Comparison of ENCODE assay signal across 14 mouse cellular contexts in the genomic region with DNA sequence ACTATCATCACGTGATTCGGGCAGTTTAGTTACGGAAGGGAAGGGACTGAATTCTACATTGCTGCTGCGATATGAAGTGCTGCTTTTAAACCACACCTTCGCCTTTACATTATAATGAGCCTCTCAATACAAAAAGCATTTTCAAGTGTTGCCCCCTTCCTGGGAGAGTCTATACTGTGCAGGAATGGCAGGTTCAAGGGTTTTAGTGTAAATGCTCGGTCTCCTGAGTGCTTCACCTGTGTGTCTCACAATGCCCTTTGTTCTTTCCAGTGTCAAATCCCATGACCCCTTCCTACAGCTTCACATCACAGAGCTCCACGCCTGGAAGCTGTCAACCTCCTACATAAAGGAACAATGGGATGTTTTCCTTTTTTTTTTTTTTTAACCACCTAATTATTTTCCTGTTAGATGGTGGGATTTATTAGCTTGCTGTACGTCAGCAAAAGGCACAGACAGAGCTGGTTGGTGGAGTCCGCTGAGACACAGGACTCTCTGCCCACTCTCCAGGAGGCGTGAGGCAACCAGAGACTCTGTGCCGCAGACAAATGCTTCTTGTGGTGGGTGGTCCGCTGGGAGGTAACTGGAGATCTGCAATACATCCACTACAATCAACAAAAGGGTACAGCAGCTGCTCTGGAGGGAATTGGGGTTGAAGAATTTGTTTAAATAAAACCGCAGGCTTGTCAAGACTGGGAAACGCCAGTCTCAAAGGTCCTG.
DNase-seq lines count a peak whose midpoint lies in the region; ATAC-seq lines count a peak whose summit lies in the region.
"Had no signal": no experiment of that assay in that cellular context is flagged by ENCODE, and none has a peak within 500 bp of the region (broad histone marks: within the 10 kb centered on the region; RNA-seq: fewer than 3 reads in every experiment).

No protein-coding gene starts in this region.

- peak; percentile 48; the same call in 1 of the 2 replicates for ATAC-seq in forebrain, embryonic 13.5 days
- no peak for ATAC-seq in forebrain, embryonic 12.5 days (ENCODE audit: low FRiP score)
- ATAC-seq in midbrain, embryonic 15.5 days (replicated peaks) = peak; percentile 56
- no peak for ATAC-seq in midbrain, embryonic 11.5 days (ENCODE audit: low FRiP score)
- no peak for ATAC-seq in hindbrain, embryonic 14.5 days (ENCODE audit: low FRiP score)
- ATAC-seq: intestine, embryonic 16.5 days had no signal

- no peak for DNase-seq in midbrain, embryonic 11.5 days (ENCODE audit: low spot score, missing footprints)
- no peak for DNase-seq in hindbrain, embryonic 14.5 days (ENCODE audit: low spot score)
- peak; percentile 87 for DNase-seq in retina, postnatal 1 day
- DNase-seq in heart, embryonic 10.5 days (ENCODE audit: low spot score) = no peak
- DNase-seq in cerebellum, adult 8-10 months = no peak
- DNase-seq: adrenal gland, postnatal 36 days; thymus, postnatal 25 days had no signal

- H3K9me3 ChIP-seq in forebrain, embryonic 13.5 days (replicated peaks) = no peaks in the 10 kb centered on the region
- no peaks in the 10 kb centered on the region for H3K9me3 ChIP-seq in forebrain, embryonic 12.5 days
- no peaks in the 10 kb centered on the region for H3K9me3 ChIP-seq in midbrain, embryonic 15.5 days
- H3K9me3 ChIP-seq in midbrain, embryonic 11.5 days (ENCODE audit: control insufficient read depth, low read length) = no peaks in the 10 kb centered on the region
- H3K9me3 ChIP-seq in hindbrain, embryonic 14.5 days (ENCODE audit: control insufficient read depth, low read length) = no peaks in the 10 kb centered on the region
- H3K9me3 ChIP-seq in heart, embryonic 10.5 days = no peaks in the 10 kb centered on the region
- H3K9me3 ChIP-seq: limb, embryonic 13.5 days; lung, embryonic 15.5 days; stomach, embryonic 15.5 days had no signal

- WGBS in forebrain, embryonic 13.5 days = 39% methylated on average over 14 of the region's 14 CpGs
- 33% methylated on average over 14 of the region's 14 CpGs for WGBS in forebrain, embryonic 12.5 days
- WGBS in midbrain, embryonic 15.5 days = 38% methylated on average over 14 of the region's 14 CpGs
- WGBS in midbrain, embryonic 11.5 days = 55% methylated on average over 14 of the region's 14 CpGs
- WGBS in hindbrain, embryonic 14.5 days = 32% methylated on average over 14 of the region's 14 CpGs
- 54% methylated on average over 14 of the region's 14 CpGs for WGBS in heart, embryonic 10.5 days

- H3K9ac ChIP-seq in forebrain, embryonic 13.5 days = no peak overlapping the region
- no peak overlapping the region for H3K9ac ChIP-seq in forebrain, embryonic 12.5 days
- no peak overlapping the region for H3K9ac ChIP-seq in midbrain, embryonic 15.5 days
- H3K9ac ChIP-seq in midbrain, embryonic 11.5 days (ENCODE audit: low read length) = no peak overlapping the region
- H3K9ac ChIP-seq in hindbrain, embryonic 14.5 days = no peak overlapping the region
- H3K9ac ChIP-seq: limb, embryonic 13.5 days; lung, embryonic 15.5 days; stomach, embryonic 15.5 days had no signal

- no peaks in the 10 kb centered on the region for H3K27me3 ChIP-seq in forebrain, embryonic 13.5 days
- peaks cover 10% of the 10 kb centered on the region for H3K27me3 ChIP-seq in forebrain, embryonic 12.5 days
- H3K27me3 ChIP-seq in midbrain, embryonic 15.5 days (replicated peaks) = peaks cover 3% of the 10 kb centered on the region; the same call in 1 of the 2 replicates
- H3K27me3 ChIP-seq in midbrain, embryonic 11.5 days (ENCODE audit: control insufficient read depth, insufficient read depth, low read length) = no peaks in the 10 kb centered on the region; the same call in 1 of the 2 replicates
- peaks cover 17% of the 10 kb centered on the region for H3K27me3 ChIP-seq in hindbrain, embryonic 14.5 days (ENCODE audit: control insufficient read depth, insufficient read depth, low read length)
- H3K27me3 ChIP-seq in heart, embryonic 10.5 days (ENCODE audit: insufficient read depth, poor library complexity, severe bottlenecking) = no peaks in the 10 kb centered on the region
- H3K27me3 ChIP-seq: limb, embryonic 13.5 days; lung, embryonic 15.5 days; stomach, embryonic 15.5 days had no signal

- no peak overlapping the region for H3K27ac ChIP-seq in forebrain, embryonic 13.5 days
- no peak overlapping the region for H3K27ac ChIP-seq in forebrain, embryonic 12.5 days
- H3K27ac ChIP-seq in midbrain, embryonic 15.5 days = no peak overlapping the region
- no peak overlapping the region for H3K27ac ChIP-seq in midbrain, embryonic 11.5 days (ENCODE audit: low read depth, low read length)
- H3K27ac ChIP-seq in hindbrain, embryonic 14.5 days = no peak overlapping the region
- H3K27ac ChIP-seq in heart, embryonic 10.5 days = no peak overlapping the region
- H3K27ac ChIP-seq: limb, embryonic 13.5 days; lung, embryonic 15.5 days; stomach, embryonic 15.5 days had no signal

- H3K4me2 ChIP-seq in forebrain, embryonic 13.5 days = no peak overlapping the region; the same call in 1 of the 2 replicates
- no peak overlapping the region for H3K4me2 ChIP-seq in forebrain, embryonic 12.5 days
- 0 out of 2 replicates have a peak overlapping the region, but pooled peaks have one; percentile 3 for H3K4me2 ChIP-seq in midbrain, embryonic 15.5 days
- H3K4me2 ChIP-seq in midbrain, embryonic 11.5 days = no peak overlapping the region
- H3K4me2 ChIP-seq in hindbrain, embryonic 14.5 days (replicated peaks) = peak overlapping the region; percentile 22; the same call in 1 of the 2 replicates
- H3K4me2 ChIP-seq: limb, embryonic 13.5 days; lung, embryonic 15.5 days; stomach, embryonic 15.5 days had no signal

- H3K36me3 ChIP-seq in forebrain, embryonic 13.5 days (ENCODE audit: poor library complexity, severe bottlenecking) = no peaks in the 10 kb centered on the region
- no peaks in the 10 kb centered on the region for H3K36me3 ChIP-seq in forebrain, embryonic 12.5 days (replicated peaks)
- H3K36me3 ChIP-seq in midbrain, embryonic 15.5 days (replicated peaks) = no peaks in the 10 kb centered on the region
- no peaks in the 10 kb centered on the region for H3K36me3 ChIP-seq in midbrain, embryonic 11.5 days (ENCODE audit: control insufficient read depth, insufficient read depth, low read length)
- no peaks in the 10 kb centered on the region for H3K36me3 ChIP-seq in hindbrain, embryonic 14.5 days (replicated peaks; ENCODE audit: control insufficient read depth, insufficient read depth)
- no peaks in the 10 kb centered on the region for H3K36me3 ChIP-seq in heart, embryonic 10.5 days
- H3K36me3 ChIP-seq: limb, embryonic 13.5 days; lung, embryonic 15.5 days; stomach, embryonic 15.5 days had no signal

- H3K4me1 ChIP-seq in forebrain, embryonic 13.5 days = peaks cover 6% of the 10 kb centered on the region
- peaks cover 7% of the 10 kb centered on the region; the same call in 1 of the 2 replicates for H3K4me1 ChIP-seq in forebrain, embryonic 12.5 days
- peaks cover 5% of the 10 kb centered on the region; the same call in 1 of the 2 replicates for H3K4me1 ChIP-seq in midbrain, embryonic 15.5 days
- no peaks in the 10 kb centered on the region; the same call in 1 of the 2 replicates for H3K4me1 ChIP-seq in midbrain, embryonic 11.5 days (ENCODE audit: control insufficient read depth, insufficient read depth, low read length)
- H3K4me1 ChIP-seq in hindbrain, embryonic 14.5 days (replicated peaks; ENCODE audit: control insufficient read depth, insufficient read depth, low read length) = peaks cover 10% of the 10 kb centered on the region
- H3K4me1 ChIP-seq in heart, embryonic 10.5 days = no peaks in the 10 kb centered on the region
- H3K4me1 ChIP-seq: limb, embryonic 13.5 days; lung, embryonic 15.5 days had no signal

- H3K4me3 ChIP-seq in forebrain, embryonic 13.5 days = no peak overlapping the region
- H3K4me3 ChIP-seq in forebrain, embryonic 12.5 days (replicated peaks) = no peak overlapping the region
- no peak overlapping the region for H3K4me3 ChIP-seq in midbrain, embryonic 15.5 days
- no peak overlapping the region for H3K4me3 ChIP-seq in midbrain, embryonic 11.5 days (ENCODE audit: low read depth, low read length)
- no peak overlapping the region for H3K4me3 ChIP-seq in hindbrain, embryonic 14.5 days (replicated peaks; ENCODE audit: low read length)
- no peak overlapping the region for H3K4me3 ChIP-seq in heart, embryonic 10.5 days
- H3K4me3 ChIP-seq: limb, embryonic 13.5 days; lung, embryonic 15.5 days; stomach, embryonic 15.5 days had no signal

Comparison
In these comparisons a context has a peak if more than half of its experiments do, and no peak if none do; other contexts are left out.
1. ATAC-seq: peak in forebrain, embryonic 13.5 days (single experiment) and midbrain, embryonic 15.5 days (single experiment); none in forebrain, embryonic 12.5 days (single experiment), midbrain, embryonic 11.5 days (single experiment) and hindbrain, embryonic 14.5 days (single experiment).
2. H3K4me2 ChIP-seq: peak in midbrain, embryonic 15.5 days (single experiment) and hindbrain, embryonic 14.5 days (single experiment); none in forebrain, embryonic 13.5 days (single experiment), forebrain, embryonic 12.5 days (single experiment) and midbrain, embryonic 11.5 days (single experiment).